Mouse (Mus musculus) kidney, postnatal 0 days (tissue): Measurements from ENCODE around the gene Prdm4. TPM values are rescaled to one million over a fixed set of nuclear protein-coding genes. Genes with fewer than 3 reads are reported as not detected.

ENCODE experiments used
- ATAC-seq: fragments of 200-750 bp; cut with Nextera tagmentation; replicated peaks from 2 replicates; pipeline ENCODE4 v1.8.0; 2017; ENCODE audit warnings: low read depth, moderate number of reproducible peaks, moderate TSS enrichment, moderate library complexity; ENCODE audit not compliant: low FRiP score
- DNase-seq: peaks from one replicate; pipeline ENCODE4 v3.0.0-alpha.2; 2016; ENCODE audit warnings: low spot score
- H3K27ac ChIP-seq: fragments of 300-500 bp; sonication (generic); 2 replicates; pipeline ENCODE4 v1.5.1; 2014; ENCODE audit warnings: mild to moderate bottlenecking
- H3K27me3 ChIP-seq: fragments of 300-500 bp; sonication (generic); 2 replicates; pipeline ENCODE4 v1.6.1; 2014; ENCODE audit warnings: low read length, mixed read lengths; ENCODE audit not compliant: insufficient read depth
- H3K36me3 ChIP-seq: fragments of 300-500 bp; sonication (generic); 2 replicates; pipeline ENCODE4 v1.6.1; 2014; ENCODE audit warnings: low read length, mixed read lengths; ENCODE audit not compliant: insufficient read depth
- H3K4me1 ChIP-seq: fragments of 300-500 bp; sonication (generic); replicated peaks from 2 replicates; pipeline ENCODE4 v1.6.1; 2014; ENCODE audit warnings: antibody characterized with exemption, low read length, mixed read lengths; ENCODE audit not compliant: insufficient read depth
- H3K4me2 ChIP-seq: fragments of 300-500 bp; sonication (generic); 2 replicates; pipeline ENCODE4 v1.6.1; 2014; ENCODE audit warnings: mild to moderate bottlenecking, low read length, moderate library complexity, mixed read lengths
- H3K4me3 ChIP-seq: fragments of 300-500 bp; sonication (generic); replicated peaks from 2 replicates; pipeline ENCODE4 v1.5.1; 2014; ENCODE audit warnings: low read depth, low read length
- H3K9ac ChIP-seq: fragments of 300-500 bp; sonication (generic); 2 replicates; pipeline ENCODE4 v1.6.1; 2014; ENCODE audit warnings: low read depth, low read length
- H3K9me3 ChIP-seq: fragments of 300-500 bp; sonication (generic); replicated peaks from 2 replicates; pipeline ENCODE4 v1.6.1; 2016; ENCODE audit warnings: low read length, inconsistent platforms, mixed read lengths
- CTCF ChIP-seq: IDR thresholded peaks from 2 replicates; pipeline ENCODE4 v1.5.1; 2016; ENCODE audit warnings: antibody characterized with exemption, low read depth, mild to moderate bottlenecking, moderate library complexity
- WGBS: fragments of 180-500 bp; shearing (Covaris S2); extraction: QIAGEN DNeasy Blood & Tissue Kit; methylation state at CpG from one replicate; pipeline ENCODE4 v1.1.7; 2014; 5-methylcytosine and 5-hydroxymethylcytosine counted together
- polyA plus RNA-seq: library from polyadenylated mRNA; unstranded; fragments of >200 nt; fragmentation: Nextera tagmentation; extraction: Ambion mirVana; gene quantifications from 2 replicates; pipeline ENCODE4 v1.2.1, GENCODE M21; 2015

The Prdm4 gene
- polyA plus RNA-seq, 1 experiment from 2014 or later = 10.9 TPM

- no peaks in the 10 kb centered on the region for H3K9me3 ChIP-seq
- H3K36me3 ChIP-seq = 0 out of 2 replicates have a peak, but pooled peaks cover 29% of the 10 kb centered on the region
- H3K4me3 ChIP-seq = no peak overlapping the region
- no peak for ATAC-seq
- no peak overlapping the region for H3K4me2 ChIP-seq
- H3K4me1 ChIP-seq = no peaks in the 10 kb centered on the region
- no peaks in the 10 kb centered on the region for H3K27me3 ChIP-seq
- H3K27ac ChIP-seq = no peak overlapping the region
- H3K9ac ChIP-seq = no peak overlapping the region
- TF ChIP-seq CTCF = no peak
- WGBS = 60% methylated on average over 2 of the region's 2 CpGs
- DNase-seq = no peak
Measured at GRCm38 (mm10) chr10:85954429-85954828, 37.5 kb upstream of the Prdm4 start.

- no peaks in the 10 kb centered on the region for H3K9me3 ChIP-seq
- 53% methylated on average over 3 of the region's 3 CpGs for WGBS
- no peaks in the 10 kb centered on the region for H3K4me1 ChIP-seq
- peaks cover 40% of the 10 kb centered on the region for H3K36me3 ChIP-seq
- TF ChIP-seq CTCF = no peak
- no peak overlapping the region for H3K9ac ChIP-seq
- H3K4me2 ChIP-seq = no peak overlapping the region
- H3K27ac ChIP-seq = no peak overlapping the region
- DNase-seq = no peak
- ATAC-seq = no peak
- no peak overlapping the region for H3K4me3 ChIP-seq
- H3K27me3 ChIP-seq = no peaks in the 10 kb centered on the region
Measured at GRCm38 (mm10) chr10:85953401-85953800, 36.5 kb upstream of the Prdm4 start.

GRCm38 (mm10) chr10:85951765-85952443, 35.0 kb upstream of the Prdm4 start:
- ATAC-seq (no peak), DNase-seq (no peak)
- Histone ChIP-seq H3K9ac (no peak overlapping the region), H3K4me2 (no peak overlapping the region), H3K4me3 (no peak overlapping the region), H3K27ac (no peak overlapping the region), H3K27me3 (no peaks in the 10 kb centered on the region), H3K36me3 (peaks cover 50% of the 10 kb centered on the region), H3K4me1 (no peaks in the 10 kb centered on the region), H3K9me3 (no peaks in the 10 kb centered on the region)
- WGBS = 68% methylated on average over 6 of the region's 6 CpGs
- no peak for TF ChIP-seq CTCF

GRCm38 (mm10) chr10:85948483-85949196, 31.7 kb upstream of the Prdm4 start:
- ATAC-seq (no peak), DNase-seq (no peak)
- Histone ChIP-seq H3K27ac (no peak overlapping the region), H3K4me1 (no peaks in the 10 kb centered on the region), H3K27me3 (no peaks in the 10 kb centered on the region), H3K4me3 (no peak overlapping the region), H3K4me2 (no peak overlapping the region), H3K9me3 (no peaks in the 10 kb centered on the region), H3K36me3 (peaks cover 68% of the 10 kb centered on the region), H3K9ac (no peak overlapping the region)
- TF ChIP-seq CTCF = no peak
- WGBS = 97% methylated on average over 8 of the region's 8 CpGs

- Histone ChIP-seq H3K4me1 (no peaks in the 10 kb centered on the region), H3K27me3 (no peaks in the 10 kb centered on the region), H3K4me3 (no peak overlapping the region), H3K9me3 (no peaks in the 10 kb centered on the region), H3K36me3 (peaks cover 37% of the 10 kb centered on the region), H3K27ac (no peak overlapping the region), H3K9ac (no peak overlapping the region), H3K4me2 (no peak overlapping the region)
- WGBS = 96% methylated on average over 6 of the region's 6 CpGs
- no peak for ATAC-seq
- no peak for DNase-seq
- TF ChIP-seq CTCF = no peak
Measured at GRCm38 (mm10) chr10:85936280-85936965, 19.5 kb upstream of the Prdm4 start.

- no peak for TF ChIP-seq CTCF
- H3K27me3 ChIP-seq = no peaks in the 10 kb centered on the region
- H3K4me3 ChIP-seq = no peak overlapping the region
- H3K4me2 ChIP-seq = no peak overlapping the region
- H3K9ac ChIP-seq = no peak overlapping the region
- no peaks in the 10 kb centered on the region; the same call in 1 of the 2 replicates for H3K4me1 ChIP-seq
- ATAC-seq (no peak), DNase-seq (no peak)
- no peaks in the 10 kb centered on the region for H3K9me3 ChIP-seq
- no peak overlapping the region for H3K27ac ChIP-seq
- H3K36me3 ChIP-seq = no peaks in the 10 kb centered on the region
- 93% methylated on average over 11 of the region's 11 CpGs for WGBS
Measured at GRCm38 (mm10) chr10:85929962-85930361, 13.0 kb upstream of the Prdm4 start.
